Mouse (Mus musculus) stomach, postnatal 0 days (tissue): ENCODE data around the gene Kirrel2. TPM values are rescaled to one million over a fixed set of nuclear protein-coding genes. Genes with fewer than 3 reads are reported as not detected.
"Not testable (repeated sequence)": the region's sequence is repeated elsewhere in the genome, so short reads cannot be mapped to it uniquely, and the experiment has no call there.

ENCODE experiments used
- ATAC-seq: fragments of 200-750 bp; cut with Nextera tagmentation; 2 replicates; pipeline ENCODE4 v1.8.0; 2017; ENCODE audit not compliant: low FRiP score, low TSS enrichment
- DNase-seq: peaks from one replicate; pipeline ENCODE4 v3.0.0-alpha.2; 2016; ENCODE audit warnings: low spot score
- H3K27ac ChIP-seq: fragments of 300-500 bp; sonication (generic); replicated peaks from 2 replicates; pipeline ENCODE4 v1.5.1; 2014; ENCODE audit warnings: mild to moderate bottlenecking, control low read depth
- H3K27me3 ChIP-seq: fragments of 300-500 bp; sonication (generic); 2 replicates; pipeline ENCODE4 v1.6.1; 2014; ENCODE audit warnings: low read length; ENCODE audit not compliant: control insufficient read depth, insufficient read depth
- H3K36me3 ChIP-seq: fragments of 300-500 bp; sonication (generic); 2 replicates; pipeline ENCODE4 v1.6.1; 2014; ENCODE audit warnings: low read length, mixed read lengths; ENCODE audit not compliant: control insufficient read depth, insufficient read depth
- H3K4me1 ChIP-seq: fragments of 300-500 bp; sonication (generic); replicated peaks from 2 replicates; pipeline ENCODE4 v1.6.1; 2014; ENCODE audit warnings: antibody characterized with exemption; ENCODE audit not compliant: control insufficient read depth, insufficient read depth
- H3K4me2 ChIP-seq: fragments of 300-500 bp; sonication (generic); replicated peaks from 2 replicates; pipeline ENCODE4 v1.6.1; 2014; ENCODE audit warnings: low read depth, mild to moderate bottlenecking, control low read depth, moderate library complexity
- H3K4me3 ChIP-seq: fragments of 300-500 bp; sonication (generic); 2 replicates; pipeline ENCODE4 v1.5.1; 2014; ENCODE audit warnings: low read depth, low read length, control low read depth
- H3K9ac ChIP-seq: fragments of 300-500 bp; sonication (generic); 2 replicates; pipeline ENCODE4 v1.6.1; 2014; ENCODE audit warnings: mild to moderate bottlenecking, low read length, control low read depth, mixed read lengths
- H3K9me3 ChIP-seq: fragments of 300-500 bp; sonication (generic); 2 replicates; pipeline ENCODE4 v1.6.1; 2016; ENCODE audit warnings: low read length; ENCODE audit not compliant: control insufficient read depth
- CTCF ChIP-seq: IDR thresholded peaks from 2 replicates; pipeline ENCODE4 v1.5.1; 2016; ENCODE audit warnings: antibody characterized with exemption, low read depth, mild to moderate bottlenecking, moderate library complexity
- EP300 ChIP-seq: optimal IDR thresholded peaks from 2 replicates; pipeline ENCODE3; 2016; ENCODE audit warnings: antibody characterized with exemption
- WGBS: fragments of 180-500 bp; shearing (Covaris S2); extraction: QIAGEN DNeasy Blood & Tissue Kit; methylation state at CpG from one replicate; pipeline ENCODE4 v1.1.7; 2014; 5-methylcytosine and 5-hydroxymethylcytosine counted together
- polyA plus RNA-seq: library from polyadenylated mRNA; unstranded; fragments of >200 nt; fragmentation: Nextera tagmentation; extraction: Ambion mirVana; gene quantifications from 2 replicates; pipeline ENCODE4 v1.2.1, GENCODE M21; 2015

The Kirrel2 gene
- polyA plus RNA-seq, 1 experiment from 2014 or later = 0.18 TPM

DNA sequence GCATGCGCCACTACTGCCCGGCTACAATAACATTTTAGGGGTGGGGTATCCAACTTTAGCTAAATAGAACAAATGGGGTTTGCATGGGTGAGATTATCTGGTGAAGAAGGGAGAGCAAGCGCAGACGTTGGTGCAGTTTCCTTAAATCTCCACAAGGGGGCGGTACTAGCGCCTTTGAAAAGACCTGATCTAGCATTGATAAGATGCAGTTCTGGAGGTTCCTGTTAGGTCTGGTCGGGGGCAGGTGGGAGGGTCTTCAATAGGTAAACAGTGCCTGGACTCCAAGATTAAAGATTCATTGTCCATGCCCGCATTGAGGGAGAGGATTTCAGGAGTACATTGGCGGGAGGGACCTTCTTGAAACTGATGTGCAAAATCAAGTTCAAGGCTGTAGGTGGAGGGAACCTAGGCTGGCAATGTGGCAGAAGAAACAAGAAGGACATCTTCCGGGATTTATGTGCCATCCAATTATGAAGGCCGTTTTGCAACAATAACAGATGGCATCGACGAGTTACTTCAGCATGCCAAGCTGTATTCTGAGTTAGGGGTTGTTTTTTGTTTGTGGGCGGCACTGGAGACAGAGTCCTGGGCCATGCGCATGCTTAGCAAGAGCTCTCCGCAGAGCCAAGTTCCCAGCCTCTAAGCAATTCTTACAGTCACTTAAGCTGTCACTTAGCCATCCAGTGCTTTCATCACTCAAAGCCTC, 32.9 kb upstream of the Kirrel2 start:
- TF ChIP-seq EP300 = no peak
- peak; percentile 79 for TF ChIP-seq CTCF
- 29% methylated on average over 16 of the region's 16 CpGs for WGBS
- Histone ChIP-seq H3K4me2 (no peak overlapping the region), H3K4me3 (no peak overlapping the region), H3K27ac (no peak overlapping the region), H3K36me3 (no peaks in the 10 kb centered on the region), H3K4me1 (no peaks in the 10 kb centered on the region), H3K9ac (no peak overlapping the region), H3K27me3 (no peaks in the 10 kb centered on the region), H3K9me3 (no peaks in the 10 kb centered on the region)
- ATAC-seq = no peak
- peak; percentile 34 for DNase-seq

GRCm38 (mm10) chr7:30484250-30484649, 26.8 kb upstream of the Kirrel2 start:
- no peak overlapping the region for H3K4me3 ChIP-seq

DNA sequence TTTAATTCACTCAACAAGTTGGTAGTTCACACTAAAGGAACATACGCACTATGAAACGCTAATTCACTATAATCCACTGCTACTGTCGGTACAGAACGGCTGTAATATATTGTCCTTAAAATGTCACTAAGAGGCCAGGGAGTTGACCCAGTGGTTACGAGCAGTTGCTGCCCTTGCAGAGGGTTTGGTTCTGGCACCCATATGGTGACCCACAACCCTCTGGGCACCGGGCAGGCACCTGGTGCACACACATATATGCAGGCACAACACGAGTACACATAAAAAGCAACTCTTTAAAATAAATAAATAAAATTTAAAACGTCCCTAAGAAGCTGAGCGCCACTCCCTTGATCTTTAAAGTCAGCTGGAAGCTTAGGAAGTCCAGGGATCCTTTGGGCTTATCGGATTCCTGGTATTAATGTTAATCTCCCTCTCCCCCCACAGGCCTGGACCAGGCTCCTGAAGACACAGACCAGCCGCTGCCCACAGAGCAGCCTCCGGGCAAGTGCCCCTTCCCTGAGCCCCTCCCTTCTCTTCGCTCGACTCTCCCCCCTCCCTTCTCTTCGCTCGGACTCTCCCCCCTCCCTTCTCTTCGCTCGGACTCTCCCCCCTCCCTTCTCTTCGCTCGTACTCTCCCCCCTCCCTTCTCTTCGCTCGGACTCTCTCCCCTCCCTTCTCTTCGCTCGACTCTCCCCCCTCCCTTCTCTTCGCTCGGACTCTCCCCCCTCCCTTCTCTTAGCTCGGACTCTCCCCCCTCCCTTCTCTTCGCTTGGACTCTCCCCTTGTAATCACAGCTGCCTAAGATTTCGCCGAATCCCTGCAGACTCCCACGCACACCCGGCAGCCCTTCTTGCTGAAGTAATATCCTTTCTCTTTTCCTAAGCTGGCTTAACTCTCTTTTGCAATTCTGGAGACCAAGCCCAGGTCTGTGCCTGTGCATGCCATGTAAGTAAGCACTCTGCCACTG, 20.2 kb upstream of the Kirrel2 start:
- WGBS = 9% methylated on average over 26 of the region's 32 CpGs
- no peaks in the 10 kb centered on the region for H3K4me1 ChIP-seq
- no peak overlapping the region for H3K27ac ChIP-seq
- H3K4me2 ChIP-seq = peak overlapping the region; percentile 38
- H3K9ac ChIP-seq = no peak overlapping the region
- no peak for ATAC-seq
- TF ChIP-seq EP300 (no peak), CTCF (no peak)
- no peaks in the 10 kb centered on the region for H3K27me3 ChIP-seq
- H3K4me3 ChIP-seq = no peak overlapping the region
- H3K36me3 ChIP-seq = no peaks in the 10 kb centered on the region
- H3K9me3 ChIP-seq = no peaks in the 10 kb centered on the region
- peak; percentile 10 for DNase-seq

More at GRCm38 (mm10) chr7:30484250-30484649, 26.8 kb upstream of the Kirrel2 start:
- WGBS = 17% methylated on average over 8 of the region's 8 CpGs
- Histone ChIP-seq H3K4me2 (no peak overlapping the region), H3K9me3 (no peaks in the 10 kb centered on the region), H3K9ac (no peak overlapping the region), H3K27ac (no peak overlapping the region), H3K4me1 (no peaks in the 10 kb centered on the region), H3K27me3 (no peaks in the 10 kb centered on the region), H3K36me3 (no peaks in the 10 kb centered on the region)
- TF ChIP-seq EP300 = no peak
- no peak for TF ChIP-seq CTCF
- DNase-seq (peak; percentile 54), ATAC-seq (no peak)

DNA sequence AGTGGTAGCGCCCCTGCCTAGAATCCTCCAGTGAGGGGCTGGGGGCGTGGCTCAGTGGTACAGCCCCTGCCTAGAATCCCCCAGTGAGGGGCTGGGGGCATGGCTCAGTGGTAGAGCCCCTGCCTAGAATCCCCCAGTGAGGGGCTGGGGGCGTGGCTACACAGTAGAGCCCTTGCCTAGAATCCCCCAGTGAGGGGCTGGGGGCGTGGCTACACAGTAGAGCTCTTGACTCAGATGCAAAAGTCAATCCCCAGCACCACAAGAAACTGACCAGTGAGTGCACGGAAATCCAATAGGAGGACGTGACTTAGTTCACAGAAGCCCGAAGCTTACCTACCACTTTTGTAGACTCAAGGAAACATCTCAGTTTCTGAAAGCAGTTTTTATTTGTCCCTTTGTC, 18.6 kb upstream of the Kirrel2 start:
- H3K27ac ChIP-seq, H3K4me3 ChIP-seq, H3K4me2 ChIP-seq, DNase-seq, H3K9ac ChIP-seq, H3K36me3 ChIP-seq, H3K4me1 ChIP-seq, H3K9me3 ChIP-seq, H3K27me3 ChIP-seq, ATAC-seq: not testable (repeated sequence)
- WGBS = 92% methylated on average over 7 of the region's 7 CpGs

DNA sequence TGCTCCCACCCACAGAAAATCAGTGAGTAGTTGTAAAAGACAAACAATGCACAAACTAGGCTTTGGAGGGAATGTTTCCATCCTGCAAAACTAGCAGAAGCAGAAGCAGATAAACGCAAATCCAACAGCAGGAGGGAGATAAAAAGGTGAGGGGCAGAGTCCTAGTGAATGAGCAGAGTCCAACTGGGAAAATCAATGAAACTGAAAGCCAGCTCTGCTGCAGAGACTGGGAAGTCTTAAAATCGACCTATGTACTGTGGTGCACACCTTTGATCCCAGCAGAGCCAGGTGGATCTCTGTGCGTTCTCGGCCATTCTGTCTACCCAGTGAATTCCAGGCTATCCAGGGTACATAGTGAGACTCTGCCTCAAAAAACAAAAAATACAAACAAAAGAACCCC, 17.5 kb upstream of the Kirrel2 start:
- TF ChIP-seq CTCF (no peak), EP300 (no peak)
- H3K4me2 ChIP-seq = no peak overlapping the region
- DNase-seq (no peak), ATAC-seq (no peak)
- H3K4me1 ChIP-seq = no peaks in the 10 kb centered on the region
- no peaks in the 10 kb centered on the region for H3K36me3 ChIP-seq
- H3K27me3 ChIP-seq = no peaks in the 10 kb centered on the region
- no peak overlapping the region for H3K27ac ChIP-seq
- 39% methylated on average over 4 of the region's 4 CpGs for WGBS
- H3K9me3 ChIP-seq = no peaks in the 10 kb centered on the region
- H3K9ac ChIP-seq = no peak overlapping the region
- no peak overlapping the region for H3K4me3 ChIP-seq

DNA sequence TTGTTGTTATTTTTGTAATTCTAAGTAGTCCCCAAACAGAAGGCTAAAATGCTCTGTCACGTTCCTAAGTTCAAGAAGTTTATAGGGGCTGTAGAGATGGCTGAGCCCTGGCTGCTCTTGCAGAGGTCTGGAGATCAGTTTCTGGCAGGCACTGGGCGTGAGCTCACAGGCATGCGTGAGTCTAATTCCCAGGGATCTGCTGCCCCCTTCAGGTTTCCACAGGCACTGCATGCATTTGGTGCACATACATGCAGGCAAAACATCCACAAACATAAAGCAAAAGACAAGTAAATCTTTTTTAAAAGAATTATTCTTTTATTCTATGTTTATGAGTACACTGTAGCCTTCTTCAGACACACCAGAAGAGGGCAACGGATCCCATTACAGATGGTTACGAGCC, 14.9 kb upstream of the Kirrel2 start:
- no peak overlapping the region for H3K9ac ChIP-seq
- no peak overlapping the region for H3K4me3 ChIP-seq
- no peaks in the 10 kb centered on the region for H3K36me3 ChIP-seq
- H3K27ac ChIP-seq = no peak overlapping the region
- ATAC-seq (no peak), DNase-seq (peak; percentile 53)
- WGBS = 46% methylated on average over 5 of the region's 5 CpGs
- H3K4me1 ChIP-seq = no peaks in the 10 kb centered on the region
- no peak for TF ChIP-seq EP300
- peak; percentile 71 for TF ChIP-seq CTCF
- no peak overlapping the region for H3K4me2 ChIP-seq
- no peaks in the 10 kb centered on the region for H3K9me3 ChIP-seq
- no peaks in the 10 kb centered on the region for H3K27me3 ChIP-seq
